Mouse (Mus musculus): ENCODE results near the gene Ficd.

The Ficd gene

GRCm38 (mm10) chr5:113735345-113736112, at the start of gene Ficd:
Gene Ficd, plus strand, starts transcription at chr5:113735803.
- peak; percentile 92 for DNase-seq (ENCODE audit: low read depth)

GRCm38 (mm10) chr5:113687514-113687913, 48.1 kb upstream of the Ficd start:
- no peak for DNase-seq (ENCODE audit: low read depth)

GRCm38 (mm10) chr5:113690069-113690548, 45.5 kb upstream of the Ficd start:
- no peak for DNase-seq (ENCODE audit: low read depth)

- no peak for DNase-seq (ENCODE audit: low read depth)
Measured at GRCm38 (mm10) chr5:113690866-113691265, 44.7 kb upstream of the Ficd start.

GRCm38 (mm10) chr5:113693196-113693755, 42.3 kb upstream of the Ficd start:
- no peak for DNase-seq (ENCODE audit: low read depth)

- no peak for DNase-seq (ENCODE audit: low read depth)
Measured at GRCm38 (mm10) chr5:113694000-113694399, 41.6 kb upstream of the Ficd start.

- DNase-seq (ENCODE audit: low read depth): no peak
Measured at GRCm38 (mm10) chr5:113694415-113694814, 41.2 kb upstream of the Ficd start.

GRCm38 (mm10) chr5:113700388-113701023, 35.1 kb upstream of the Ficd start:
- no peak for DNase-seq (ENCODE audit: low read depth)

- no peak for DNase-seq (ENCODE audit: low read depth)
Measured at GRCm38 (mm10) chr5:113703803-113704585, 31.6 kb upstream of the Ficd start.

- no peak for DNase-seq (ENCODE audit: low read depth)
Measured at GRCm38 (mm10) chr5:113712861-113713260, 22.7 kb upstream of the Ficd start.

- DNase-seq (ENCODE audit: low read depth): peak; percentile 45
Measured at GRCm38 (mm10) chr5:113716581-113717388, 18.8 kb upstream of the Ficd start.

GRCm38 (mm10) chr5:113719221-113719661, 16.4 kb upstream of the Ficd start:
- no peak for DNase-seq (ENCODE audit: low read depth)

GRCm38 (mm10) chr5:113722224-113723013, 13.2 kb upstream of the Ficd start:
- no peak for DNase-seq (ENCODE audit: low read depth)

- no peak for DNase-seq (ENCODE audit: low read depth)
Measured at GRCm38 (mm10) chr5:113723567-113724237, 11.9 kb upstream of the Ficd start.

GRCm38 (mm10) chr5:113724446-113724845, 11.2 kb upstream of the Ficd start, which contains the start of gene 1700069L16Rik:
Gene 1700069L16Rik, minus strand, starts transcription at chr5:113724772.
- DNase-seq (ENCODE audit: low read depth): peak; percentile 50

GRCm38 (mm10) chr5:113725417-113725816, 10.2 kb upstream of the Ficd start:
- no peak for DNase-seq (ENCODE audit: low read depth)

GRCm38 (mm10) chr5:113726618-113727017, 9.0 kb upstream of the Ficd start:
- DNase-seq (ENCODE audit: low read depth): no peak

- no peak for DNase-seq (ENCODE audit: low read depth)
Measured at GRCm38 (mm10) chr5:113727238-113727637, 8.4 kb upstream of the Ficd start.

GRCm38 (mm10) chr5:113728011-113728410, 7.6 kb upstream of the Ficd start:
- no peak for DNase-seq (ENCODE audit: low read depth)

GRCm38 (mm10) chr5:113728691-113729090, 6.9 kb upstream of the Ficd start:
- DNase-seq (ENCODE audit: low read depth): no peak

Data from c-Kit-positive CD71-positive TER-119-negative erythroid progenitor cells, embryonic 14.5 days (primary cell).